Mouse (Mus musculus): ENCODE results near the gene Nudt9.

The Nudt9 gene

GRCm38 (mm10) chr5:104077508-104077907 is 31.4 kb downstream of the Nudt9 start, which contains the start of gene Gm17660:
Gene Gm17660 (minus strand): TSS chr5:104077608.
- no peak for DNase-seq (ENCODE audit: low spot score in 2 of 2)

GRCm38 (mm10) chr5:104080736-104081135 is 34.6 kb downstream of the Nudt9 start:
- DNase-seq (ENCODE audit: low spot score in 2 of 2) = no peak

- no peak for DNase-seq (ENCODE audit: low spot score in 2 of 2)
These were observed 39.3 kb downstream of the Nudt9 start for GRCm38 (mm10) chr5:104085366-104085765.

DNA sequence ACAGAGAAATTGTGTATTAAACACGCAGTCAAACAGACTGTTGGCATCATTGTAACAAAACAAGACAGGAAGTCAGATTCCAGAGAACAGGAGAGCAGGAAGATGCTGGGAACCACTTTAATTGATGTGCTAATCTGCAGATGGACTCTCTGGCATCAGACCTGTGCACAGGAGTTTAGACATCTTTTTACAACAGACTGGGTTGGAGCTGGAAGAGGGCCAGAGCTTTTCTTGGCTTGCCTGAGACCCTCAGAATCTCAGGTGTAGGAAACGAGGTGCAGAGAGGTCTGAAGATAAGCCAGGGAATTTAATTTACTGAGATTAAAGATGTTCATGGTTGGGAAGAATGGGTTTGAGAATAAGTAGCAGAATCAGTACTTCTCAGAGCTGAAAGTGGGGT is 43.6 kb downstream of the Nudt9 start:
- no peak for DNase-seq (ENCODE audit: low spot score in 2 of 2)

DNA sequence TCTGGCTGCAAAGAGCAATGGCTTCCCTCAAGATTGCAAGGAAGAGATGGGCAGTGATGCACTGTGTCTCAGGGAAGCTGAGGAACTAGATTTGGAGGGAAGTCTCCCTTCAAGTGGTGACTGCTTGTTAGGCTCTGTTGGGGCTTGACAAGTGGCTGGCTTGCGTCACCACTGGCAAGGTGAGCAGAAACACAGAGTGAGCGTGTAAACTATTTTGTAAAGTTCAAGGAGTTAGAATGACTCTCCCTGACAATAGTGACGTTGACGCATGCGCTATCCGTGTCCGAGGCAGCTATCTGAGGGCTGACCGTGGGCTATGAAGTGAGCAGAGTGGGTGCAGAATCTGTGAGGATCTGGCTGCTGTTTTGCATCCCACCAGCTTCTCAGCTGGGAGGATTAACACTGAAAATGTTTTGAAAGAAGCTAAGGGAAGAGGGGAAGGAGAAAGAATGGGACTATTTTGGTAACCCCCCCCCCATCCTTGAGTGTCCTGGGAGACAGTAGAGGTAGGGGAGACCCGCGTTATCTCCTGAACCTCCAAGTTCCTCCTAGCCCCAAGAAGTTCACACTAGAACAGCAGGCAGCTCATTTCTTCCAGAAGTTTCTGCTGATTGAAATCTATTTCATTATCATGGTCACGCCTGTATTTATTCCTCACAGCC is 49.4 kb downstream of the Nudt9 start:
- DNase-seq (ENCODE audit: low spot score in 2 of 2) = no peak

- DNase-seq (ENCODE audit: low spot score in 2 of 2) = no peak
These were observed 50.2 kb downstream of the Nudt9 start for GRCm38 (mm10) chr5:104096078-104096938.

DNA sequence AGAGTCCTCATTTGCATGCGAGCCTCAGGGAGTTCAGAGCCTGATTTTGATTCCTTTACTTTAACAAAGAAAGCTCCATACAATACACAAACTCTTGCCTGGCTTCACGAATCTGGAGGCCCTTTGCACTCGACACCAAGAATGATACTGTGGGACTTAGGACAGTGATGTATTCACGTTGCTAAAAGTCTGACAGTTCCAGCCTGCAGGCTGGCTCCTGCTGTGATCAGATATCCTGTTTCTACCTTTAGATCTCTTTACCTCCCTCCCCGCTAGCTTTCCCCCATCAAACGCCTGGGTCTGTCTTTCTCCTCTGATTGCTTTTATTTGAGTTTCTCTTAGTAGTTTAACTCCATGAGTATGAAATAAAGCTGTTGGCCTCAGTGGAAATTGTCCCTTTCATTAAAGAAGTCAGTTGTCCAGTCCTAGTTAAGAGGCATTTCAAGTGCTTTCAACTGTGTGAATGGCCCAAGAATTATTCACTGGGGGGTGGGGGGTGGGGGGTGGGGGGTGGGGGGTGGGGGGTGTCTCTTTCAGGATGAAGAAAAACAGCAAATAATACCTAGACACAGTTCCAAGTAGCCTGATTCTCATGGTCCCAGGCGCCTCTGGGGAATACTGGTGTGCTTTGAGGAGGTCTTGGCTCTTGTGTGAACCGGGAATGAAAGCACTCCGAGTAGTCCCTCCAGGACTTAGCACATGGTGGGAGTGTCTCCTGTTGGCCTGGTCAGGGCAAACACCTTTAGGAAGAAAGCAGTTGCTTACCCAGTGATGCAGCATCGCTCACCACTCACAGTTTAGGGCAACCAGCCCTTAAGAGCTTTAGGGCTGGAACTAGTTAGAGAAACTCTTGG is 55.8 kb downstream of the Nudt9 start:
- no peak for DNase-seq (ENCODE audit: low spot score in 2 of 2)

DNA sequence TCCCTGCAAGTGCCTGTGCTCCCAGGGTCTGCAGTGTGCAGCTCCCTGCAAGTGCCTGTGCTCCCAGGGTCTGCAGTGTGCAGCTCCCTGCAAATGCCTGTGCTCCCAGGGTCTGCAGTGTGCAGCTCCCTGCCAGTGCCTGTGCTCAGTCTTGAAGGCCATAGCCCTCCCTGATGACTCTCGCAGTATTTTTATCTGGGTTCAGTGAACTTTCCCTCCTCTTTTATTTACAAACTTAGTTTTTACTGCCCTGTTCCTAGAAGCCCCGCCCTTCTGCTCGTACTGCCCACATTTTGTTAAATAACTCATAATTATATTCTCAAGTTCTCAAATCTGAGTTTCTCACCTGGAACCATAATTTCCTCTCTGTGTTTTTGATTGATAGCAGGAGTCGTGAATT is 57.1 kb downstream of the Nudt9 start:
- DNase-seq (ENCODE audit: low spot score in 2 of 2) = no peak

DNA sequence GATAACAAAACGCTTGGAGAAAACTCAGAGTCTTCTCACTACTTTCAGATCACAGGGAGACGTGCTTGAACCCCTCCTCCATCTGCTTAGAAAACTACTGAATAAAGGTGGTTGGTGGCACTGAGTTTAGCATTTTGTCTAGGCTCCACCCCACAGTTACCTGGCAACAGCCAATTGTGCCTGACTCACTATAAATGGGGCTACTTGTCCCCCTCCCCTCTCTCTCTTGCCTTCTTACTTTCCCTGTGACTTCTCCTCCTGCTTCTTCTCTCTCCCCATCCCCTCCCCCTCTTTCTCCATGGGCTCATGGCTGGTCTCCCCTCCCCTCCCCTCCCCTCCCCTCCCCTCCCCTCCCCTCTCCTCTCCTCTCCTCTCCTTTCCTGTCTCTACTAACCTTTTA is 58.0 kb downstream of the Nudt9 start:
- DNase-seq (ENCODE audit: low spot score in 2 of 2) = no peak

GRCm38 (mm10) chr5:104108127-104108875 is 62.2 kb downstream of the Nudt9 start:
- no peak for DNase-seq (ENCODE audit: low spot score in 2 of 2)

DNA sequence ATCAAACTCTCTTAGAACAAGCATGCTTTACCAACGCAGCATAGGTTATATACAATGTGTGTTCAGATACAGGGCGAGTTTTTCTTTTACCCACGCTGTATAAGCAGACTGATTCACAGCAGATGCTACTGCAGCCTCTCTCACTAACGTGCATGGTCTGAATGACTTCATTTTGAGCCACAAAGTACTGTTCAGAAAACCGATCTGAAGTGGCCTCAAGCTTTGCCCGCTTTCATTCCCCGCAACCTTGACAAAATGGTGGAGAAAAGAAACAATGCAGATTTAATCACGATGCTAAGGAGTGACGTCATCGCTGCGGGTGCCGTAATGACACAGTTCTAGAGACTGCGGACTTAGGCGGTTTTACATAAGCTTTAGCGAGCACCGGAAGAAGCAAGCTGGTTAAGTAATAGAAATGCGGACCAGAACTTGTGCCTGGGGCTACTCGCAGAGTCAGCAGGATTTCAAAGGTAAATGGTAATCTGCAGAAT is 62.8 kb downstream of the Nudt9 start:
- peak; percentile 53 to 60 for DNase-seq (ENCODE audit: low spot score in 2 of 2)

DNA sequence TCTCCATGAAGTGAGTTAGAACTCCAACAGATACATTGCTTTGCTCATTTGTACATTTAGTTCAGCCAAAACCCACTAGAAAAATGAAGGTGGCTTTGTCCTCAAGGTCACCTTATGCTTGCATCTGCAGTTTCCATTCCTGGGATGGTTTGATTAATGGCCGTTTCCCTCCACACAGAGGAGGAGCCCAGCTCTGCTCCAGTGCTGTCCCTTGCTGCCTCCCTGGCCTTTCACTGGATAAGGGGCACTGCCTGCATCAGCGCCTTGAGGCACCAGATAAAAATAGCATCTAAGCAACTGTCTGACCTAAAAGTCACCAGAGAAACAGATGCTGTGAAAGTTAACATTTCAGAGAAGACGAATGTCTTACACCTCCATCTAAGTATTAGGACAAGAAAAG is 63.4 kb downstream of the Nudt9 start:
- no peak for DNase-seq (ENCODE audit: low spot score in 2 of 2)

DNA sequence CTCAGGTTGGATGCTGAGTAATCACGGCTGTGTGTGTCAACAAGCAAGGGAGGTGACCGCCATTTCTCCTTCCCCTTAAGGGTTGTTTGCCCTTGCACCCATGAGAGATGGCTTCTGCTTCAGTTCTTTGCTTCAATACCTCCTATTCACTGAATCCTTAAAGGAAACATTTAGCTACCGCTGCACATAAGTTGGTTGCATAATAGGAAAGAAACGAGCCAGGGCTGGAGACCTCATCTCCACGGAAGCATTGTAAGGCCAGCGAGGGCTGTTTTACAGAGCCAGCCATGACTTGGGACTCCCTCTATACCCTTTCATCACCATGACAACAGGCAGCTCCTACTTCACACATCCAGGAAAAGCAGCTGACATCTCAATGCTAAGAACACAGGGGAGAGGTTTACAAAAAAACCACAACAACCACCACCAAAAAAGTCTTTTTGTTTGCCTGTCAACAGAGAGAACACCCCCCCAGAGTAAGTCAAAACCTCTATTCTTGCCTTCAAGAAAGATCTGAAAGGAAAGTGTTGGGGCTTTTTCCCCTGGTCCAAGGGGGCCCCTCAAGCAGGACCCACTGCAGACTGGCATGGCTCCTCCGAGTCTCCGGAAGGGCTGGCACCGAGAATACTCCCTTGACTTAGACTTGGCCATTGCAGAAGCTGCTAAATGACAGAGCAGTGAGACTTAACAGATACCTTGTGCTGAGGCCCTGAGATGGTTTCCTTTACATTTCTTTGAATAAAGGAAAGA is 64.2 kb downstream of the Nudt9 start:
- DNase-seq (ENCODE audit: low spot score in 2 of 2) = peak; percentile 42 to 61

GRCm38 (mm10) chr5:104112016-104112415 is 65.9 kb downstream of the Nudt9 start:
- DNase-seq (ENCODE audit: low spot score in 2 of 2) = no peak

DNA sequence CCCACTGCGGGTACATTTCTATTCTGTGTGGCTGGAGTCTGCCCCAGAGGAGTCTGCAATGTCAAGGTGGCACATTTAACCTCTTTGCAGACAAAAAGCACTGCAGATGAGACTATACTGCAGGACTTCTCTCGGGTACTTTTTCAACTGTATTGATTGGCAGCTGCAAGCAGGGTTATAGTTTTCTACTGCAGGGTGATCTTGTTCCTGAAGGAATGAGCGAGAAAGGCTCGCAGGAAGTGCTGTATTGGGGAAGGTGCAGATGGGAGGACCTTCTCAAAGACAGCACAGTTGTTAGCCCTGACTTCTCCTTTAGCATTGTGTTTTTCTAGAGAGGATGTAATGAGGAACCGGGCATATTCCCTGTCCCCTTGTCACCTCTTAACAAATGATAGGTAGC is 66.4 kb downstream of the Nudt9 start:
- DNase-seq (ENCODE audit: low spot score in 2 of 2) = no peak

DNA sequence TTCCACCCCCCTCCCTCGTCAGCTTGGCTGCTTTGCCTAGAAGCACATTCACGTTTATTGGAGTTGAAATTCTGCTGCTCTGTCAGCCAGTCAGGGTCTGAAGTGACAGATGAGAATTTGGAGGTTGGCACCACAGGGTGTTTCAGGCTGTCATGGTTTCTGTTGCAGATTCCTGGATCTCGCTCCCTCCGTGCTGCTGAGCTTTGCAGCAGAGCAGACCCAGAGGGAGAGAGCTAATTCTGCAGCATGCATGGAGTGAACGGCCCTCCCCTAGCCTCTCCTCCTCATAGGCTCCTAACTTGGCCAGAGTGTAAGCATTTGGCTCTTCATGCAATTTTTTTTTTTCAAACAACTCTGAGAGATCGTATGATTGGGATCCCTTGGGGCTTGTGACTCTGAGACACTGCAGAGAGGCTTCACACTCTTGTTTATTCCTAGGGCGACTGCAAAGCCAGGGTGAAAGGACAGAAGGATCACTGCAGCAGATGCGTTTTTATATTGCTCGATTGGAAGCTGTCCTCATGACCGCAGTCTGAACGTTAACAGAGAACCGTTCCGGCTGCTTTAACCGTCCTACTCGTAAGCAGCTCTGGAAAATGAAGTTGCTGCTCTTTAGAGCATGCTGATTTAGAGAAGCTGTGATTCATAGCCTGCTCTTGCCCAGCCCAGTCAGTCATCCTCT is 67.5 kb downstream of the Nudt9 start, which contains the start of gene Sparcl1:
Sparcl1 (minus strand) TSS at position 243 of the 682 bp plus-strand sequence.
- peak; percentile 43 to 58 for DNase-seq (ENCODE audit: low spot score in 2 of 2)
